Mouse (Mus musculus): ENCODE results near the gene Etv6. TPM values are rescaled to one million over a fixed set of nuclear protein-coding genes. Genes with fewer than 3 reads are reported as not detected.

Gene Etv6
- total RNA-seq, 2 experiments from 2014 or later: 47.8 TPM

DNA sequence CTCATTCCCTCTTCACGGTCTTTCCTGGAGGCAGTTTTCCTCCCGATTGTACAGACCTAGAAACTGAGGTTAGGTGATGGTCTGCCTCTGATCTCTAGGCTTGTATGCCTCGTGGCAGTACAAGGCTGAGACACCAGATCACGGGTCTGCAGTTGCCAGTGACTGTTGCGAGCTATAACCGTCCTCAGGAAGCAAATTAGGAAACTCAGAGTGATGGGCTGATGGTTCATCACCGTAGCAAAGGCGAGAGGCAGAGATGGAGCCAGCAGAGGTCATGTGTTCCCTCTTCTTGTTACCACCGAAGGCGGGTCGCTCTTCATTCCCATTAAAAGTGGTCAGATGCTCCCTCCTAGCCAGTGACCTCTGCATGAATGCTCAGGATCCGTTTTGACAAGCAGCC, 6.4 kb downstream of the Etv6 start:
- DNase-seq (ENCODE audit: low spot score in 2 of 2): no peak

DNA sequence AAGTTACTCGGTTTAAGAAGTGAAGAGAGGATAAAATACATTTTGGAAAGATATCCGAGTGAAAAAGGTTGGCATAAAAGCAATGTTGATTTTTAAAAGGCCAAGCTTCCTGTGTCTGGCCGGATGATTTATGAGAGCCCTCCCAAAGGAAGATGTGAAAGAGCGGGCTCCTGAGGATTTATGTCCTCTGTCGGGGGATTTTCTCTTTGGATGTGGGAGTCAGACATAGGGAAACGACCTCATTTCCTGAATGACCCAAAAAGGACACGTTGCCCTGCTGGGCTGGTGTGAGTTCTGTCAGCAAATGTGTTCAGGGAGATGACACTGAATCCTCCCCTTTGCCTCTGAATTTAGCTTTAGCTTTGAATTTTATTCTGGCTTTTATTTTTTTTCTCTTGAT, 8.0 kb downstream of the Etv6 start:
- DNase-seq (ENCODE audit: low spot score in 2 of 2): no peak

GRCm38 (mm10) chr6:134045092-134045868, 9.8 kb downstream of the Etv6 start:
- no peak for DNase-seq (ENCODE audit: low spot score in 2 of 2)

DNA sequence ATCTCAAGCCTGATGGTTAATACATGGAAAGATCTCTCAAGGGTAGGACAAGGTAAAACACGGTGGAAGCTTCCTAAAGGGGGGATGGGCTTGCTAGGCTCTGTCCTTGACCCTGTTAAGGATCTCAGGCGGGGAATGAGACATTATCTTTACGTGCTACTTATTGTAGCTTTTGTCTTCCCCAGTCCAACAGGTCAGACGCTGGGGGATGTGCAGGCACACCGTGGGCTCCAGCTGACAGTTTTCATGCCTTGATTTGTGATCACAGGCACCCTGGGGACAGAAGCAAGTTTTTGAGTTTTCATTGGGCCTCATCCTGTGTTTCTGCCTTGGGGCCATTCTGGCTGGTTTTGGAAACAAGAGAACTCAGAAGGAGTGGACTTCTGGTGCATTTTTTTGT, 10.6 kb downstream of the Etv6 start:
- DNase-seq (ENCODE audit: low spot score in 2 of 2): no peak

DNA sequence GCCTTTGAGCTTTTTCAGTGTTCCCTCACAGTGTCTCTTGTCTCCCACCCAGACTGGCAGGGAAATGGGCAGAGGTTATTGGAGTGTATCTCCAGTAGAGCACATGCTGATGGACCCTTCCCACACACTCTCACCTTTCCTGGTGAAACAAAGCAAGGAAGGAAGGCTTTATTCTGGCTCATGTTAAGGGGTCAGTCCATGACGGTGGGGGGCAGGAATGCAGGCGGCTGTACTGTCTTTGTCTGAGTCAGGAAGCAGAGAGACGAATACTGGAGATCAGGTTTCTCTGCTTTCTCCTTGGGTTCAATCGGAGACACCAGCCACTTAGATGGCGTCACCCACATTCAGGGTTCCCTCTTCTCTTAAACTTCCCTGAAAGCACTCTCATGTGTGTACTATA, 11.7 kb downstream of the Etv6 start:
- DNase-seq (ENCODE audit: low spot score in 2 of 2): no peak

- no peak for DNase-seq (ENCODE audit: low spot score in 2 of 2)
Measured at GRCm38 (mm10) chr6:134047974-134048373, 12.5 kb downstream of the Etv6 start.

DNA sequence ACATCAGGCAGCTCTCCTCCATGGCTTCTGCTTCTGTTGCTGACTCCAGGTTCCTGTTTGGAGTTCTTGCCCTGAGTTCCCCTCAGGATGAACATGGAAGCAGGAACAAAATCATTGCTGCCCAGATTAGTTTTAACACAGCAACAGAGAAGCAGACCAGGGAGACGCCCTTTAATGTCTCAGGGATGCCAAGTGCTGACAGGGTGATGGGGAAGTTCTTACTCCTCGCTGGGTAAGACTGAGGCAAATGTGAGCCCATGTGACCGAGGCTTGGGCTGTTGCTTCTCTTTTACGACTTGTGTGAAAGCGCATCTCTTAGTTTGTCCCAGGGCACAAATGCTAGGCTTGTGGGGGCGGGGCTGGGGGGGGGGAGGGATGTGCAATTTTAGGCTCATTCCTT, 13.5 kb downstream of the Etv6 start:
- no peak for DNase-seq (ENCODE audit: low spot score in 2 of 2)

GRCm38 (mm10) chr6:134050466-134050865, 15.0 kb downstream of the Etv6 start:
- no peak for DNase-seq (ENCODE audit: low spot score in 2 of 2)

DNA sequence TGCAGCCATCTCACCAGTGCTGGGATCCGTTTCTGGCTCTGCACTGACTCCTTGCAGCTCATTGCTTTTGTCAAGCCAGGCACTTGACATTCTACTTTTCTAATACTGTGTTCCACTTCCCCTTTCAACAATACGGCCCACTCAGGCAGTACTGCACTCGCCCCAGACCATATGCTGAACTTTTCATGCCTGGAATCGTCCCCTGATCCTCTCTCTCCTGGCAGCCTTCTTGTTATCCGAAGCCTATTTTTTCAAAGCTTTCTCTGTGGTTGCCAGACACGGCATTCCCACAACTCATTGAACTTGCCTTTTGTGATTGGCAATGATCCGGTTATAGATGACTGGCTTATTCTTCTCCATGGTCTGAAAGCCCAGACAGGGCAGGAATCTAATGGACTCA, 16.4 kb downstream of the Etv6 start:
- no peak for DNase-seq (ENCODE audit: low spot score in 2 of 2)

GRCm38 (mm10) chr6:134053146-134053545, 17.6 kb downstream of the Etv6 start:
- no peak for DNase-seq (ENCODE audit: low spot score in 2 of 2)

- no peak for DNase-seq (ENCODE audit: low spot score in 2 of 2)
Measured at GRCm38 (mm10) chr6:134053566-134053965, 18.1 kb downstream of the Etv6 start.

DNA sequence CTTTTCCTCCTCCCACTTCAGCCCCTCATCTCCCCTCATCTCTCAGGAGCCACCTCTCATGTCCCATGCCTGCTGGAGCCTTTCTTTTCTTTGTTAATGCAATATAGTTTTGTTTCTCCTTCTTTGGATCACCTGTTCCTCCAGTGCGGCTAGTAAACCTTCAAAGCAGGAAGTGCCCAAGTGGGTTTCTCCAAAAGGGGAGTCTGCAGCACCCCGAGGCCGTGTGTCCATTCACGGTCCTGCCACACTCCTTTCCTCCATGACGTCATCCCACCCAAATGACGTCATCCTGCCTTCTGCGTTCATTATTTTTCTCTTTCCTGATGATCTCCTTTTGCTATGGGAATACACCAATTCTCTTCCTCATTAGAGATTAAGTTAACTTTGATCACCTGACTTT, 20.1 kb downstream of the Etv6 start:
- DNase-seq (ENCODE audit: low spot score in 2 of 2): no peak

GRCm38 (mm10) chr6:134058451-134058850, 23.0 kb downstream of the Etv6 start:
- DNase-seq (ENCODE audit: low spot score in 2 of 2): no peak

DNA sequence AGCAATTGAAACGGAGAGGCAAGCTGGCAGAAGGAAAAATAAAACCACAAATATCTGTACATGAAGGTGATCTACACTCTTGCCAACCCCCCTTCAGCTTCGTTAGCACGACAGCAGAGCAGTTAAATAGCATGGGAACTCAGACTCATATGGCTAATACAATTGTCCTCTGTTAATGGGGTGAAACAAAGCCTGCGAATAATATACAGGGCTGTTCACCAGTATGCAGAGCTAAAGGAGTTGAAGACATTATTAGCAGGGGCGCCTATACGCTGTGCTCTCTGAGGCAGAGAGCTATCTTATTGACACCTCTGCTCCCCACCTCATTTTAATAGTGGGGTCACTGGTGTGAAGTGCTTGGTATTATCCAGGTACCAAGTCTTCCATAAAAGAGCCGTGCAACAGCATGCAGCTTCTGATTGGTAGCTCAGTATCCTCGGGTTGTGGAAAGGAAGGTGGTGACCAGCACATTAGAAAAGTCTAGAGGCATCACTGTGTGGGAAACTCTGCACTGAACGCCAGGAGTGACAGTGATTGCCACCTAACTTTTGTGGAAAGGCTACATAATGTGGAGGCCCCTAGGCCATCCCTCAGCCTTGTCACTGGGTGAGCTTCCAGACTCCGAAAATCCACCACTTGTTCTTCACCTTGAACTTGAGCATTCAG, 23.5 kb downstream of the Etv6 start:
- no peak for DNase-seq (ENCODE audit: low spot score in 2 of 2)

DNA sequence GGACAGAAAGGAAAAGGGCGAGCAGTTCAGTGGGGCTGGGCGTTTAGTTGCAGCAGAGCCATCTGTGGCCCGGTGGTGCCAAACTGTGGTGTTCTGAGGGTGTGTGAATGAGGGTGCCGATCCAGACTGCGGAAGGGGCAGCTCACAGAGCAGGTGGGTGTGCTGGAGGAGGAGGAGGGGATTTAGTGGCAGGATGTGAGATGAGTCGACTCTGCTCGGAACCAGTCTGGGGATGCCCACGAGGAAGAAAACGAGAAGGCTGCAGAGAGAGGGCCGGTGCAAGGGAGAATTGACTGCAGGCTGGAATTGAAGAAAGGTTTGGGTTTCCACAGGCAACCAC, 24.0 kb downstream of the Etv6 start:
- DNase-seq (ENCODE audit: low spot score in 2 of 2): no peak

DNA sequence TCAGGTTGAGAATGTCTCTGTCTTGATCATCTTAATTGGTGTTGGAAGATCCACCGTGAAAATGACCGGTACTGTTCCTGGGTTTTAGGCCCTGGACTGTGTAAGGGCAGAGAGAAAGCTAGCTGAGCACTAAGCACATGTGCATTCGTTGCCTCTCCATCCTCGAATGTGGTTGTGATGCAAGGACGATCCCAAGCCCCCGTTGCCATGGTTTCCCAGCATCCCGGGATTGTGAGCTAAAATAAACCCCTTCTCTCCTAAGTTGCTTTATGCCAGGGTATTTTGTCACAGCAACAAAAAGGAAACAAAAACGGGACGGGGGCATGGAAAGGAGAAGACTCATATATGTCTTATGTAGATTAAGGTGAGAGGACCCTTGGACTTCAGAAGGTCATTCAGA, 24.5 kb downstream of the Etv6 start:
- no peak for DNase-seq (ENCODE audit: low spot score in 2 of 2)

DNA sequence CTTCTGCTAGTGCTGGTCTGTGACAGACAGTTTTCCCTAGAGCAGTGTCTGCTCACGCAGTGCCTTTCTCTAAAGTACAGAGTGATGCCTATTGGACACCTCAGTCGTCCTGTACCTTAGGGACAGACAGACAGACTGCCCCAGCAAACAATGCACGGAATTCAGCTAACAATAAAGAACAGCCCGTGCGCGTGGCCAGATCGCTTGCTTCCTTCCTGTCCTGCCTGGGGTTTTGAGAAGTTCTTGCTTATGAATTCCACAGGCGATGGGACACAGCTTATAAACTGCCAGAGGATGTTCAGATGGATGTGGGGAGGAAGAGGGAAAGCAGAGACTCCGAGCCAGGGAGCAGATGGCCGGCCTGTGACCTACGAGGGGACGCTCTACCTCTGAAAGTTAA, 25.3 kb downstream of the Etv6 start:
- DNase-seq (ENCODE audit: low spot score in 2 of 2): no peak

- DNase-seq (ENCODE audit: low spot score in 2 of 2): no peak
Measured at GRCm38 (mm10) chr6:134065018-134065725, 29.7 kb downstream of the Etv6 start.

DNA sequence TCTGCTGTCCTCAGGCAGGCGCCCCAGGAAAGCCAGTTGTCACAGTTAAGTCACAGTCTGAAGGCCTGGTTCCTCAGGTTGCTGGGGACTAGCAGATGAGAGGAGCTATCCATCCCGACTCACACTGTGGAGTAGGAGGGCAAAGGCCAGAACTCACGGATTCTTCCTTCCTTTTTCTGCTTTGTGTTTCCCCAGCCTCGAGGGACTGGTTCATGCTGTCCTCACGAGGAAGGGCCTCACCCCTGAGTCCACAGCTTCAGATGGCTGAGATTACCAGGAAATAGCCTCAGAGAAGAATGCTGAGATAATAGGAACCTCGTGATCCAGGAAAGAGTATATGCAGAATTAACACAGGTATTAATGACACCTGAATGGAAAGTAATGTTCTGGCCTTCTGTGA, 30.6 kb downstream of the Etv6 start:
- no peak for DNase-seq (ENCODE audit: low spot score in 2 of 2)

DNA sequence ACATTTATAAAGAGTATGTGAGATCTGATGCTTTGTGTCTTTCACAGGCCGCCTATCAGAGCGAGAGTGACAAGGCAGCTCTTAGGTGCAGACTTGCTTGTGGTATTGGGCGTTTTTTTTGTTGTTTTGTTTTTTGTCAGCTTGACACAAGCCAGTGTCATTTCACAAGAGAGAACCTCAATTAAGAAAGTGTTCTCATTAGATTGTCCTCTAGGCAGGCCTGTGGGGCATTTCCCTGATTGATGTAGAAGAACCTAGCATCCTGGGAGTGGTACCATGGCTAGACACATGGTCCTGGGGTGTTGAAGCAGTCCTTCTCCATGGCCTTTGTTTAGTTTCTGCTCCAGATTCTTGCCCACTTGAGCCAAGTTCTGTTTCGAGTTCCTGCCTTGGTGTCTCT, 31.5 kb downstream of the Etv6 start:
- DNase-seq (ENCODE audit: low spot score in 2 of 2): no peak

GRCm38 (mm10) chr6:134067536-134067935, 32.0 kb downstream of the Etv6 start:
- DNase-seq (ENCODE audit: low spot score in 2 of 2): no peak

GRCm38 (mm10) chr6:134072439-134072838, 36.9 kb downstream of the Etv6 start:
- DNase-seq (ENCODE audit: low spot score in 2 of 2): no peak
